Mouse (Mus musculus): ENCODE results near the gene Rnf216.

Gene Rnf216

GRCm38 (mm10) chr5:143052677-143053076 lies 60.1 kb downstream of the Rnf216 start:
- DNase-seq: no peak

- no peak for DNase-seq
Measured at GRCm38 (mm10) chr5:143051851-143052250, 60.9 kb downstream of the Rnf216 start.

GRCm38 (mm10) chr5:143050273-143050672 lies 62.5 kb downstream of the Rnf216 start:
- no peak for DNase-seq

DNA sequence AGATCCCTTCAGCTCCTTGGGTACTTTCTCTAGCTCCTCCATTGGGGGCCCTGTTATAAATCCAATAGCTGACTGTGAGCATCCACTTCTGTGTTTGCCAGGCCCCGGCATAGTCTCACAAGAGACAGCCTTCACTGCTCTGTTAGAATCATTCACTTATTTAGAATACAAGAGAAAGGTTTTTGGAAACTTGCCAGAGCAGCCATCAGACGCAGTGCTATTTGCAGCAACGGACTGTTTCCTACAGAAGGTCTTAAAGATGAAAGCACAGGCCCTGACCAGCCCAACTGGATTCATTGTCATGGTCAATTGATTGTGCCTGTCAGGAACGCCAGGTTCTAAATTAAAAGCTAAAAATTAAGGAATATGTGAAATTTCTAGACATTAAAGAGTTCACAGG lies 63.0 kb downstream of the Rnf216 start:
- DNase-seq: peak; percentile 17 to 45

DNA sequence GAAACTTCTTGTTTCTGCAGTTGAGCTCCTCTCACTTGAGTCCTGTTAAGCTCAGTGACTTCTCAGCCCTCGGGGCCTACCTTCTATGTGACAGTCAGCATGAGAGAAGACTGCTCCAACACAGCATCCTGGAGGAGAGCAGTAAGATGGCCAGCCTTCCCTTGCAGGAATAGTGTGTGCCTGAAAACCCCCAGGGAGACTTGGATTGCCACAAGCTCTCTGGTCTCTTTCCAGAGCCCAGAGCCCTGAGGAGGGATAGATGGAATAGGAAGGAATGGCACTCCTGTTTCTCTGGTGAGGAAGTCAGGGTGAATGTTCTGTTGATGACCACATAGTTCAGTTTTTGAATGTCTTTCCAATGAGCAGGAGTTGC lies 63.8 kb downstream of the Rnf216 start:
- no peak for DNase-seq

GRCm38 (mm10) chr5:143048232-143049012 lies 64.4 kb downstream of the Rnf216 start:
- DNase-seq: peak; percentile 16 to 33

- DNase-seq: no peak
Measured at GRCm38 (mm10) chr5:143047586-143047985, 65.2 kb downstream of the Rnf216 start.

GRCm38 (mm10) chr5:143043902-143044301 lies 68.9 kb downstream of the Rnf216 start:
- DNase-seq: peak in 1 of 2 experiments; percentile 23

DNA sequence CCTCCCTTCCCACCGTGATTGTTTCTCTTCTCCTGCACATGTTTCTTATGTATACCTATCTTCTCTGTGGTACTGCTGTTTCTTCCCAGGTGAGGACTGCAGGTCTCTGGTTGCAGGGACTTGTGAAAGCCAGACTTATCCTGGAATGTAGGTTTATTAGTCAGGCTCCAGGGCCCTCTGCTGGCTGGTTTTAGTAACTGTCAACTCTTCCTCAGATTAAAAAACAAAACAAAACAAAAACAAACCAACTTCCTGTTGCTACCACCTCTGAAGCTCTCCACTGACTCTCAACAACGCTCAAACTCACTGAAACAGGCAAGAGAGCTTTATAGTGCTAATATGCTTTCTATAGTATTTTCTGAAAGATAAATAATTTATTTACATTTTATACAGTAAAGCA lies 69.5 kb downstream of the Rnf216 start:
- DNase-seq: peak; percentile 50 to 52

- no peak for DNase-seq
Measured at GRCm38 (mm10) chr5:143038794-143039193, 74.0 kb downstream of the Rnf216 start.

DNA sequence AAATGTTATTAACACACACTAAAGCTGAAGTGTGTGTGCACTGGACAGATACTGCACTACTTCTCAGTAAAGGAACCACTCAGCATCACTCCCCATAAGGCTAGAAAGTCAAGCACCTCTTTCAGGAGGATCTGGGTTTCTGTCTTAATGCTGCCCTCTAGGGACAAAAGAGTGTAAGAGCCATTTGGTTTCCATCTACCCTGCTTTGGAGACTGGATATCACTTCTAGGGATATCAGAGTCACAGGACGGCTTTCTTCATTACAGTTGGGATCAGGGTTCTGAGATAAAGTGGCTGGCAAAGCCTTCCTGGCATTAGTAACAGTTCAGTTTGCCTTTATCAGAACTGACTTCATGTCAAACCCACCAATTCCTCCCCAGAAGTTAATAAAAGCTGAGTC lies 75.6 kb downstream of the Rnf216 start:
- DNase-seq: peak; percentile 48 to 67

GRCm38 (mm10) chr5:143036052-143036451 lies 76.7 kb downstream of the Rnf216 start:
- peak in 1 of 2 experiments; percentile 13 for DNase-seq

GRCm38 (mm10) chr5:143035271-143035670 lies 77.5 kb downstream of the Rnf216 start:
- DNase-seq: no peak

GRCm38 (mm10) chr5:143034108-143034507 lies 78.7 kb downstream of the Rnf216 start:
- no peak for DNase-seq

GRCm38 (mm10) chr5:143033277-143033676 lies 79.5 kb downstream of the Rnf216 start:
- DNase-seq: no peak

GRCm38 (mm10) chr5:143032639-143033146 lies 80.1 kb downstream of the Rnf216 start:
- no peak for DNase-seq

- no peak for DNase-seq
Measured at GRCm38 (mm10) chr5:143031681-143032080, 81.1 kb downstream of the Rnf216 start.

DNA sequence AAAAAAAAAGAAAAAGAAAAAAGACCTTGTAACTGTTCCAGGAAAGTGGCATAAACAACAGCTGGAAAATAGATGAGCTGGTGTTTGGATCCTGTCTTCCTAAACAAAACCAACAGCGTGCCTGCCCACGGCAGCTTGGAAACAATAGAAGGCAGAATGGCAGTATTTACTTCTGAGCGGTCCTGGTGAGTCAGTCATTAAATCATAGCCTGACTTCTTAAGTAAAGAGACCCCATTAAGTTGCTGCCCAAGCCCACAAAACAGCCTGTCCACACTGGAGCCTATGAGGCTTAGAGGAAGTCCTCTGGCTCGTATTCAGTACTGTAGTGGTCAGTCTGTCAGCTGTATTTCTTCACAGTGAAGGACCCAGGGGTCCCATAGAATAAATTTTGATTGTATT lies 81.6 kb downstream of the Rnf216 start:
- no peak for DNase-seq

DNA sequence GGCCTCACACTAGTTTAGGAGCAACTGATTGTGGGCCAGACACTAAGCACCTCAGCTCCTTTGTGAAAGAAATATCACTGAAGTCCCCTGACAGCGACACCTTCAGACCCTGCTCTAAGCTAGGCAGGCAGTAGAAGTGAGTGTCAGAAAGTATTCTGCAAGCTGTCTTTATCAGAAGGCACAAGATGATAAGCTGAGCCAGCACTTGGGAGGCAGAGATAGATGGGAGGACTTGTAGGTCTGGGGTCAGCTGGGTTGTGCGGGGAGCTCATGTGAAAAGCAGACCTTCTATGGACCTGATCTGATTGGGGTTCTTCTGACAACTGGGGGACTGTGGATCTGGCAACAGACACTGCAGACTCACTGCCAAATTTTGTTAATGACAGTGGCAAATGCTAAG lies 88.9 kb downstream of the Rnf216 start:
- no peak for DNase-seq

- DNase-seq: no peak
Measured at GRCm38 (mm10) chr5:143022956-143023355, 89.8 kb downstream of the Rnf216 start.

GRCm38 (mm10) chr5:143017401-143017800 lies 95.4 kb downstream of the Rnf216 start:
- DNase-seq: no peak

DNA sequence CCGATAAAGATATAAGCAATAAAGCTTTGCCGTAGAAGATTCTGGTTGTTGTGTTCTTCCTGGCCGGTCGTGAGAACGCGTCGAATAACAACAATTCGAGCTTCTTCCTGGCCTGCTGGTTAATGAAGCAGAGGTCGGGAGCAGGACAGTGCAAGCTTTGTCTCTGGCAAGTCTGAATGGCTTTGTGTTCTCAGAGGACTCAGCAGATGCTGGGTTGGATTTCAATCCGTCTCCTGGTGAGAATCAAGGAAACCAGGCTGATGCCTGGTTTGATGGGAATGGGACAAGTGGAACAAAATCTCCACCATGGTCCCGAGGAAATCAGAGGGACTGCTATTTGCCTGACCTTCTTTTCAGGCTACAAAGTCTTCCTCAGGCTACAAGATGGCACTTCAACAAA lies 103.4 kb downstream of the Rnf216 start:
- peak; percentile 27 to 36 for DNase-seq

GRCm38 (mm10) chr5:143000654-143001500 lies 111.9 kb downstream of the Rnf216 start:
- peak; percentile 18 to 46 for DNase-seq

GRCm38 (mm10) chr5:143000091-143000490 lies 112.7 kb downstream of the Rnf216 start:
- no peak for DNase-seq

Data from cerebellum, postnatal 10 days (tissue).